Mouse (Mus musculus): ENCODE results near the gene Acer1. TPM values are rescaled to one million over a fixed set of nuclear protein-coding genes. Genes with fewer than 3 reads are reported as not detected.

Gene Acer1
- not detected for total RNA-seq (2021)
- long read RNA-seq, experiment 1 = 0 reads
- long read RNA-seq, experiment 2 = 0 reads

- DNase-seq = no peak
- intact Hi-C loops (cut with DNase I) = no loop called here
Observed at GRCm38 (mm10) chr17:56982013-56982412, at the start of gene Acer1. Gene Acer1 (minus strand): TSS chr17:56982126.

DNA sequence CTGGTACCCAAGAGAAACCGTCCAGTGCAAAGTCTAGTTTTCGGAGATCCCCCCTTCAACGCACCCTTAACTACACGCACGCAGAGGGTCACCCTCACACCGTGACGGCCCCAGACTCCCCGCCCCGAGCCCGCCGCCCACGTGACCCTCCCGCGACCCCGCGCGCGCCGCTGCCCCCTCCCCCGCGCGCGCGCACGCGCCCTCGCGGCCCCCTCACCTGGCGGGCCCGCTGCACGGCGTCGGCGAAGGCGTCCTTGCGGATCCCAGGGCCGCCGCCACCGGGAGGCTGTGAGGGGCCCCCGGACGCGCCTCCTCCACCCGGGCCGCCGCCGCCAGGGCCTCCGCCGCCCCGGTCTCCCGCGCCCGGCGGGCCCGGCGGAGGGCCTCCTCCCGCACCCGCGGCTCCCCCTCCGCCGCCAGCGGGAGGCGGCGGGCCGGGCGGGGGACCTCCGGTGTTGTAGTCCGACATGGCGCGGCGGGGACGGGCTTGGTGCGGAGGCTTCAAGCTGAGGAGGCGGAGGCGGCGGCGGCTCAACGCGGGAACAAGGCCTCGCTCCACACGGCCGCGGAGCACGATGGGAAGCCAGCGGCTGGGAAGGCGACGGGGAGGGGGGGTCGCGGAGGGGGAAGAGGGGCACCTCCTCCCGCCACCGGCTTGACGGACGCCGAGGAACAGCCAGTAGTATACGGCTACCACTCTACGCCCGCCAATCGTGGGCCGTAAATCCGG lies 49.2 kb upstream of the Acer1 start, which contains the start of gene Khsrp:
Gene Khsrp (minus strand): TSS at position 592 of the 730 bp plus-strand sequence.
- peak; percentile 54 to 58 for DNase-seq
- intact Hi-C loops (cut with DNase I) = loop anchor here (1.0 kb wide), 1 partner anchor 20 kb away; the partner anchor contains the start of genes Gm17949 and Gtf2f1

- intact Hi-C loops (cut with DNase I) = loop anchor here (1.0 kb wide), 1 partner anchor 18 kb away; the partner anchor contains the start of genes Gm17949 and Gtf2f1
- DNase-seq = peak; percentile 20 to 29
Observed at GRCm38 (mm10) chr17:57029691-57030090, 47.8 kb upstream of the Acer1 start.

DNA sequence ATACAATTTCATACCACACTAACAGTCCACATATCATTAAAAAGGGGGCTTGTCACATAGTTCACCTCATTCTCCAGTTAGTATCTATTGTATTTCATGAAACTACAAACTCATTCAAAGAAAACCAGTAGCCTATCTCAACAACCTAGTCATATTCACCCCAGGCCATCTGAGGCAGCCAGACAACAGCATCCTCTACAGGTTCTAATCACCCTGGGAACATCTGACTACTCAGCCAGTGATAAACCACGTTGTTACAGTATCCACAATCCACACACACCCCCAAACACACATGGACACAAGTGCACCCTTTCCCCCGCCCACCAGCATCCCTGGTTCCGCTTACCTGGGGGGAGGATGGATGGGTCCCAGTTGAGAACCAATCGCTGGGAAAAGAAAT lies 45.5 kb upstream of the Acer1 start:
- intact Hi-C loops (cut with DNase I) = no loop called here

DNA sequence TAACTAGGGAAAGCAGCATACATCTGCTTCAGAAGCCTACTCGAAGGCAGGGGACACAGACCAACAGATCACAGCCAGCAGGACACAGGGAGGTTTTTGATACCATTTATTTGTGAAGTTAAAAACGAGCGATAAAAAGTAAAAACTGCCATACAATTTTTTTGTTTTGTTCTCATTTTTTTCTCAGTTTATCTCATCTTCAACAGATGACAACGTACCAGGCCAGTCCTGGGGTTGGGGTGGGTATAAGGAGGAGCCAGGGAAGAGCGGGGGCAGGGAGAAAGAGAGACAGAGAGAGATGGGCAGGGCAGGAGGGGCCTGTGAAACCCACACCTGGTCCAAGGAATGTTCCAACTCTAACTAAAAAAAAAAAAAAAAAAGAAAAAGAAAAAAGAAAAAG lies 39.0 kb upstream of the Acer1 start:
- intact Hi-C loops (cut with DNase I) = no loop called here
- DNase-seq = no peak

More for the DNA sequence above, 45.5 kb upstream of the Acer1 start:
- no peak for DNase-seq

DNA sequence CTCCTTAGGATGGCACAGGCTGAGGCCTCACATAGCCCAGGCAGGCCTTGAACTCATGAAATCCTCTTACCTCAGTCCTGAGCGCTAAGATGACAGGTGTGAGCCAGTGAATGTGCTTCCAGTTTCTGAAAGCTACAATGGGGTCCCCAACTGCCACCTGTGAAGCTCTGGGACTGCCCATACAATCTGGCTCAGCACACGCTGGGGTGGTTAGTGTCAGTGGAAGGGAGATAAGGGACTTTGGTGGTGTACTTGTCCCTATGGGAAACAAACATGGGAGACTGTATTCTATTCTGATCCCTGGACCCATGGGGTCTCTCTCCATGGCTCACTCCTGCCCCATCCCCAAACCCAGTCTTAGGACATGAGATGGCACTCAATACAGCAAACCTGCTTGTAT lies 37.8 kb upstream of the Acer1 start:
- no peak for DNase-seq
- intact Hi-C loops (cut with DNase I) = no loop called here

- DNase-seq = no peak
- intact Hi-C loops (cut with DNase I) = loop anchor here (5.0 kb wide), 1 partner anchor 235 kb away; the partner anchor contains the start of genes Gpr108 and Trip10
Observed at GRCm38 (mm10) chr17:57012245-57012795, 30.4 kb upstream of the Acer1 start.

GRCm38 (mm10) chr17:57011236-57012141 lies 29.6 kb upstream of the Acer1 start, which contains the start of the genes Gtf2f1 and Gm17949:
Gene Gtf2f1 (minus strand): TSS chr17:57011288.
Gene Gm17949 (plus strand): TSS chr17:57011469.
- intact Hi-C loops (cut with DNase I) = loop anchor here (1.0 to 5.0 kb wide), 3 partner anchors 19 to 236 kb away; partner anchors contain the start of genes Clpp, Gpr108 and Trip10
- DNase-seq = peak; percentile 90 to 92

- intact Hi-C loops (cut with DNase I) = loop anchor here (1.0 to 5.0 kb wide), 3 partner anchors 19 to 236 kb away; partner anchors contain the start of genes Clpp, Gpr108 and Trip10
- DNase-seq = no peak
Observed at GRCm38 (mm10) chr17:57010911-57011235, 28.9 kb upstream of the Acer1 start.

GRCm38 (mm10) chr17:57007137-57007905 lies 25.4 kb upstream of the Acer1 start:
- no peak for DNase-seq
- intact Hi-C loops (cut with DNase I) = no loop called here

- intact Hi-C loops (cut with DNase I) = no loop called here
- DNase-seq = no peak
Observed at GRCm38 (mm10) chr17:57003994-57004393, 22.1 kb upstream of the Acer1 start.

DNA sequence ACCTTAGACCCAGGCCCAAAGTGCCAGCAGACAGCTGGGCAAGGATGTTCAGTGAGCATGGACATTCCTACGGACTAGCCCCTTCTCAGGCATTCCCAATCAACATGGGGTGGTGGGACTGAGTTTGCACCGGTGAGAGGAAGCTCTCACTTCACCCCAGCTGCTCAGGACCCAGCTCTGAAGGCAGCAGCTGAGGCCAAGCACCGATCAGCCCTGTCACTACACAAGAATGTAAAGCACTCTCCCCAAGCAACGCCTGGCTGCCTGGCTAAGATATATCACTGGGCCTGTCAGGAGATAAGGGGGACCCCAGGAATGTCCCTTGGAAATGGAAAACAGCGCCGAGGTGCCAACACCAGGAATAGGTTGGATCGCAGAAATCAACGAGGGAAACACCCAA lies 19.3 kb upstream of the Acer1 start:
- intact Hi-C loops (cut with DNase I) = no loop called here
- no peak for DNase-seq

DNA sequence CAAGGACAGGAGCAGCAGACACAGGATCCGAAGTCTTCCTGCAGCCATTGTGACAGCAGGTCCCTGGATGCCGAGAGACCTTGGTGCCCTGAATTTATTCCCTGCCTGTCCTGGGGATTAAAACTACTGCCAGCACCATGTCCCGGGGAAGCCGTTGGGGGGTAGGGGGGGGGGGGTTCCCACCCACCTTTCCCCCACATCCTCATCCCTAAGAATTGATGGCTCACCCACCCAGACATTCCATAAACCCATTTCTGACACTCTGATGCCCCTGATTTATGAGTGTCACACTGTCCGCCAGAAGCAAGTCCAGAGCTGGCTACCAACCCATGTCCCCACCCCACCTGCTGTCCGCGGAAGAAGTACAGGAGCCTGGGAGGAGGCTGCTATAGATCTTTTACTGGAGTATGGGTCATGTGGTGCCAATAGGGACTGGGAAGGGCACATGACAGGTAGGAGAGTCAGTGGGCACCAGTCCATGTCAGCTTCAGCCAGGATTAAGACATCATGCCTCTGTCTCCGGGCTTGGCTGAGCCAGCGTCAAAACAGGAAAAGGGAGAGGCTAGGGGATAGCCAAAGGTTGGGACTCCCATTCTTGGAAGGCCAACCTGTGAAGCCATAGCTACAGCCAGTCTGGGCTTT lies 18.2 kb upstream of the Acer1 start, which contains the start of gene Pspn:
Gene Pspn (minus strand): TSS at position 51 of the 642 bp plus-strand sequence.
- no peak for DNase-seq
- intact Hi-C loops (cut with DNase I) = loop anchor here (5.0 to 10.0 kb wide), 2 partner anchors 57 to 245 kb away; partner anchors contain the start of genes Crb3, Gpr108, Slc25a23 and Trip10

GRCm38 (mm10) chr17:56999414-56999813 lies 17.5 kb upstream of the Acer1 start:
- no peak for DNase-seq
- intact Hi-C loops (cut with DNase I) = loop anchor here (5.0 to 10.0 kb wide), 2 partner anchors 58 to 245 kb away; partner anchors contain the start of genes Crb3, Gpr108, Slc25a23 and Trip10

GRCm38 (mm10) chr17:56997029-56997667 lies 15.2 kb upstream of the Acer1 start, which contains the start of gene Alkbh7:
Gene Alkbh7 (plus strand): TSS chr17:56997339.
- intact Hi-C loops (cut with DNase I) = loop anchor here (1.0 to 10.0 kb wide), 4 partner anchors 60 to 338 kb away; partner anchors contain the start of genes Crb3, Gpr108, Slc25a23 and Trip10
- DNase-seq = peak; percentile 93 to 94

- intact Hi-C loops (cut with DNase I) = loop anchor here (2.0 to 10.0 kb wide), 3 partner anchors 61 to 338 kb away; partner anchors contain the start of genes Crb3, Gpr108, Slc25a23 and Trip10
- no peak for DNase-seq
Observed at GRCm38 (mm10) chr17:56996506-56996905, 14.6 kb upstream of the Acer1 start.

DNA sequence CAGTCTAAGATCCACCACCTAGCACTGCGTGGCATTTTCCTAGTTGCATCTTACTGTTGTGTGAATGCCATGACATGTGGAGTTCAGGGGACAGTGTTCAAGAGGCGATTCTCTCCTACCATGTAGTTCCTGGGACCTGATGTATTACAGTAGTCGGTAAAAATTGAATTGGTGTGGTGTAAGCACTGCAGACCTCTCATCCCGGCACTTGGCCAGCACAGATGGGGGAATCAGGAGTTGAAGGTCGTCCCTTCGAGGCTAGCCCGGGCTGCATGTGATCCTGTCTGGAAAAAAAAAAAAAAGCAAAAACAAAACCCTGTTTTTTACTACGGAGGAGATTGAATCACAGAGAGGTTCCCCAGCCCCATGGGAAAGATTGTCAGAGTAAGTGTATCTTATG lies 13.1 kb upstream of the Acer1 start:
- DNase-seq = no peak
- intact Hi-C loops (cut with DNase I) = loop anchor here (5.0 to 10.0 kb wide), 2 partner anchors 62 to 250 kb away; partner anchors contain the start of genes Crb3, Gpr108, Slc25a23 and Trip10

- DNase-seq = no peak
- intact Hi-C loops (cut with DNase I) = loop anchor here (2.0 to 10.0 kb wide), 3 partner anchors 20 to 254 kb away; partner anchors contain the start of genes Gm17949, Gpr108, Gtf2f1 and Rfx2
Observed at GRCm38 (mm10) chr17:56990966-56991365, 9.0 kb upstream of the Acer1 start.
